Mouse (Mus musculus): Measurements from ENCODE around the gene Gsdma3. TPM values are rescaled to one million over a fixed set of nuclear protein-coding genes. Genes with fewer than 3 reads are reported as not detected.
A peak's percentile ranks its signal among the peaks of the same experiment; 100 is the strongest.
"Not testable (repeated sequence)": the region's sequence is repeated elsewhere in the genome, so short reads cannot be mapped to it uniquely, and the experiment has no call there.

Gene Gsdma3
- polyA plus RNA-seq, 1 experiment from 2014 or later = not detected

GRCm38 (mm10) chr11:98673136-98673535 is 47.0 kb downstream of the Gsdma3 start:
- not testable (repeated sequence) for H3K36me3 ChIP-seq (ENCODE audit: poor library complexity, severe bottlenecking); ATAC-seq; H3K4me1 ChIP-seq; H3K9me3 ChIP-seq (replicated peaks); H3K9ac ChIP-seq; H3K4me3 ChIP-seq; H3K27ac ChIP-seq
- Histone ChIP-seq H3K27me3 (peaks cover 24% of the 10 kb centered on the region), H3K4me2 (peak overlapping the region; percentile 34)
- WGBS = 5% methylated on average over 6 of the region's 7 CpGs

DNA sequence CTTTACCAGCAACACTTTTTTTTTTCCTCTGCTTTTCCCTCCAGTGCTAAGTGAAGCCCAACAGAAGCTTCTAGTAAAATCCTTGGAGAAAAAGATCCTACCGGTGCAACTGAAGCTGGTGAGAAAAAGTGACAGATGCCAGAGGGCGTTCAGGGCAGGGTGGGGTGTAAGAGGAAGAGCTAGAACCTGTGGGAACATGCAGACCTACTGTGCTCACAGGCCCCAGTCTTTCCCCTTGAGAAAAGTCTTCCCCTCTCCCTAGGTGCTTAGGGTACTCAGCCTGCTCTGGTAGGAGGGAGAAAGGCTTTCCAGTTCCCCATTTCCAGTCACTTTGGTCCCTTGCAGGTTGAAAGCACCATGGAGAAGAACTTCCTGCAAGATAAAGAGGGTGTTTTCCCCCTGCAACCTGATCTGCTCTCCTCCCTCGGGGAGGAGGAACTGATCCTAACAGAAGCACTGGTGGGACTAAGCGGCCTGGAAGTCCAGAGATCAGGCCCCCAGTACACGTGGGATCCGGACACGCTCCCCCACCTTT is 49.7 kb downstream of the Gsdma3 start:
- no peak for ATAC-seq
- WGBS = 59% methylated on average over 7 of the region's 7 CpGs
- H3K4me2 ChIP-seq = no peak overlapping the region
- peaks cover 12% of the 10 kb centered on the region; the same call in 1 of the 2 replicates for H3K27me3 ChIP-seq
- no peak overlapping the region for H3K9ac ChIP-seq
- H3K9me3 ChIP-seq (replicated peaks) = no peaks in the 10 kb centered on the region
- no peaks in the 10 kb centered on the region for H3K36me3 ChIP-seq (ENCODE audit: poor library complexity, severe bottlenecking)
- H3K4me1 ChIP-seq = no peaks in the 10 kb centered on the region
- H3K27ac ChIP-seq = no peak overlapping the region
- H3K4me3 ChIP-seq = no peak overlapping the region

- Histone ChIP-seq H3K27ac (no peak overlapping the region), H3K27me3 (no peaks in the 10 kb centered on the region), H3K4me2 (no peak overlapping the region), H3K36me3 (ENCODE audit: poor library complexity, severe bottlenecking) (peaks cover under 1% of the 10 kb centered on the region; the same call in 1 of the 2 replicates), H3K4me1 (peaks cover 18% of the 10 kb centered on the region), H3K9ac (no peak overlapping the region), H3K9me3 (replicated peaks) (no peaks in the 10 kb centered on the region), H3K4me3 (no peak overlapping the region)
- ATAC-seq = no peak
- WGBS = 94% methylated on average over 1 of the region's 1 CpGs
Measured at GRCm38 (mm10) chr11:98680023-98680422, 53.9 kb downstream of the Gsdma3 start.

GRCm38 (mm10) chr11:98680595-98680994 is 54.4 kb downstream of the Gsdma3 start:
- WGBS = 86% methylated on average over 4 of the region's 4 CpGs
- not testable (repeated sequence) for H3K36me3 ChIP-seq (ENCODE audit: poor library complexity, severe bottlenecking); H3K27ac ChIP-seq; H3K4me3 ChIP-seq; H3K9ac ChIP-seq; H3K27me3 ChIP-seq; H3K4me2 ChIP-seq; H3K9me3 ChIP-seq (replicated peaks); ATAC-seq
- H3K4me1 ChIP-seq = peaks cover 18% of the 10 kb centered on the region

DNA sequence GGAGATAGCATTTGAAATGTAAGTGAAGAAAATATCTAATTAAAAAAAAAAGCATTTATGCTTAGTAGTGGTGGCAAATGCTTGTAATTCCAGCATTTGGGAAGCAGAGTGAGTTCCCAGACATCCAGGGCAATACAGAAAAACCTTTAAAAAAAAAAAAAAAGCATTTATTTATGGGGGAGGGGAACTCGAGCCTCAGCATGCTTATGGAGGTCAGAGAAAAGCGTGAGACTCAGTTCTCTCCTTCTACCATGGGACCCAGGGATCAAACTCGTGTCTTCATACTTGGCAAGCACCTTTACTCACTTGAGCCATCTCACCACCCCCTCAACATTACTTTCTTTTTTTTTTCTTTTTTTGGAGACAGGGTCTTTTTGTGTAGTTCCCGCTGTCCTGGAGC is 55.0 kb downstream of the Gsdma3 start:
- no peak overlapping the region for H3K4me3 ChIP-seq
- peaks cover 12% of the 10 kb centered on the region for H3K36me3 ChIP-seq (ENCODE audit: poor library complexity, severe bottlenecking)
- no peaks in the 10 kb centered on the region for H3K27me3 ChIP-seq
- H3K9me3 ChIP-seq (replicated peaks) = no peaks in the 10 kb centered on the region
- ATAC-seq = no peak
- peaks cover 18% of the 10 kb centered on the region for H3K4me1 ChIP-seq
- no peak overlapping the region for H3K9ac ChIP-seq
- H3K4me2 ChIP-seq = no peak overlapping the region; the same call in 1 of the 2 replicates
- WGBS = 89% methylated on average over 4 of the region's 4 CpGs
- no peak overlapping the region for H3K27ac ChIP-seq

GRCm38 (mm10) chr11:98681786-98682745 is 55.9 kb downstream of the Gsdma3 start, which contains the start of gene Psmd3:
Gene Psmd3, plus strand, starts transcription at chr11:98682554.
- WGBS = 6% methylated on average over 45 of the region's 45 CpGs
- peak within 1 kb of the TSS; percentile 59 for H3K27ac ChIP-seq
- peaks cover 21% of the 10 kb centered on the region for H3K36me3 ChIP-seq (ENCODE audit: poor library complexity, severe bottlenecking)
- peak; percentile 97 for ATAC-seq
- peak within 1 kb of the TSS; percentile 95 for H3K4me3 ChIP-seq
- peak within 1 kb of the TSS; percentile 95 for H3K4me2 ChIP-seq
- H3K4me1 ChIP-seq = peaks cover 18% of the 10 kb centered on the region
- peak within 1 kb of the TSS; percentile 99 for H3K9ac ChIP-seq
- no peaks in the 10 kb centered on the region for H3K27me3 ChIP-seq
- no peaks in the 10 kb centered on the region for H3K9me3 ChIP-seq (replicated peaks)

GRCm38 (mm10) chr11:98682811-98683210 is 56.7 kb downstream of the Gsdma3 start:
- peak; percentile 44 for ATAC-seq
- H3K9ac ChIP-seq = peak overlapping the region; percentile 99
- H3K4me1 ChIP-seq = peaks cover 18% of the 10 kb centered on the region
- WGBS = under 1% methylated on average over 23 of the region's 23 CpGs
- peak overlapping the region; percentile 55; the same call in 1 of the 2 replicates for H3K27ac ChIP-seq
- H3K4me3 ChIP-seq = peak overlapping the region; percentile 95
- H3K36me3 ChIP-seq (ENCODE audit: poor library complexity, severe bottlenecking) = peaks cover 28% of the 10 kb centered on the region
- no peaks in the 10 kb centered on the region for H3K9me3 ChIP-seq (replicated peaks)
- H3K4me2 ChIP-seq = peak overlapping the region; percentile 95
- H3K27me3 ChIP-seq = no peaks in the 10 kb centered on the region

- Histone ChIP-seq H3K9ac (no peak overlapping the region), H3K27me3 (no peaks in the 10 kb centered on the region), H3K4me3 (no peak overlapping the region), H3K36me3 (ENCODE audit: poor library complexity, severe bottlenecking) (peaks cover 53% of the 10 kb centered on the region), H3K4me2 (no peak overlapping the region), H3K4me1 (peaks cover 18% of the 10 kb centered on the region), H3K9me3 (replicated peaks) (no peaks in the 10 kb centered on the region), H3K27ac (no peak overlapping the region)
- WGBS = 94% methylated on average over 9 of the region's 9 CpGs
- no peak for ATAC-seq
Measured at GRCm38 (mm10) chr11:98685642-98686041, 59.5 kb downstream of the Gsdma3 start.

GRCm38 (mm10) chr11:98686976-98687375 is 60.8 kb downstream of the Gsdma3 start:
- ATAC-seq = no peak
- Histone ChIP-seq H3K27me3 (no peaks in the 10 kb centered on the region), H3K4me1 (peaks cover 14% of the 10 kb centered on the region), H3K9ac (no peak overlapping the region), H3K27ac (no peak overlapping the region), H3K36me3 (ENCODE audit: poor library complexity, severe bottlenecking) (peaks cover 66% of the 10 kb centered on the region), H3K4me3 (no peak overlapping the region), H3K4me2 (no peak overlapping the region), H3K9me3 (replicated peaks) (no peaks in the 10 kb centered on the region)
- WGBS = 91% methylated on average over 4 of the region's 4 CpGs

Other genes with a start within 250 kb of the Gsdma3 start
- 0.18 and 0.19 TPM in 2 replicates for gene Tcap, start 242.5 kb upstream of the Gsdma3 start, polyA plus RNA-seq (2015; fragmentation: Nextera tagmentation; extraction: Ambion mirVana)
- 0.35 TPM in 1 of 2 replicates, not detected in the other for gene Pnmt, start 239.9 kb upstream of the Gsdma3 start, polyA plus RNA-seq (2015; fragmentation: Nextera tagmentation; extraction: Ambion mirVana)
- 6.7 and 9.2 TPM in 2 replicates for gene Pgap3, start 225.9 kb upstream of the Gsdma3 start, polyA plus RNA-seq (2015; fragmentation: Nextera tagmentation; extraction: Ambion mirVana)
- gene Erbb2, start 213.9 kb upstream of the Gsdma3 start, polyA plus RNA-seq (2015; fragmentation: Nextera tagmentation; extraction: Ambion mirVana) = 6.7 and 7.4 TPM in 2 replicates
- 208 and 237 TPM in 2 replicates for gene Mien1, start 187.4 kb upstream of the Gsdma3 start, polyA plus RNA-seq (2015; fragmentation: Nextera tagmentation; extraction: Ambion mirVana)
- gene Grb7, start 180.0 kb upstream of the Gsdma3 start, polyA plus RNA-seq (2015; fragmentation: Nextera tagmentation; extraction: Ambion mirVana) = 0.21 and 0.35 TPM in 2 replicates
- not detected in 2 replicates for gene Ikzf3, start 80.3 kb upstream of the Gsdma3 start, polyA plus RNA-seq (2015; fragmentation: Nextera tagmentation; extraction: Ambion mirVana)
- gene Zpbp2, start 75.3 kb upstream of the Gsdma3 start, polyA plus RNA-seq (2015; fragmentation: Nextera tagmentation; extraction: Ambion mirVana) = not detected in 2 replicates
- gene Ormdl3, start 39.0 kb upstream of the Gsdma3 start, polyA plus RNA-seq (2015; fragmentation: Nextera tagmentation; extraction: Ambion mirVana) = 77.3 and 88.0 TPM in 2 replicates
- not detected in 2 replicates for gene Lrrc3c, start 28.1 kb upstream of the Gsdma3 start, polyA plus RNA-seq (2015; fragmentation: Nextera tagmentation; extraction: Ambion mirVana)
- gene Gm12355, start 699 bp upstream of the Gsdma3 start, polyA plus RNA-seq (2015; fragmentation: Nextera tagmentation; extraction: Ambion mirVana) = 1.2 and 1.3 TPM in 2 replicates
- not detected in 2 replicates for gene Gsdma2, start 20.4 kb downstream of the Gsdma3 start, polyA plus RNA-seq (2015; fragmentation: Nextera tagmentation; extraction: Ambion mirVana)
- gene Gsdma, start 38.0 kb downstream of the Gsdma3 start, polyA plus RNA-seq (2015; fragmentation: Nextera tagmentation; extraction: Ambion mirVana) = not detected in 2 replicates
- gene Psmd3, start 56.2 kb downstream of the Gsdma3 start, polyA plus RNA-seq (2015; fragmentation: Nextera tagmentation; extraction: Ambion mirVana) = 187 and 198 TPM in 2 replicates
- gene Csf3, start 74.9 kb downstream of the Gsdma3 start, polyA plus RNA-seq (2015; fragmentation: Nextera tagmentation; extraction: Ambion mirVana) = 0.12 TPM in 1 of 2 replicates, not detected in the other
- gene Med24, start 103.1 kb downstream of the Gsdma3 start, polyA plus RNA-seq (2015; fragmentation: Nextera tagmentation; extraction: Ambion mirVana) = 79.0 and 86.0 TPM in 2 replicates
- gene Thra, start 114.3 kb downstream of the Gsdma3 start, polyA plus RNA-seq (2015; fragmentation: Nextera tagmentation; extraction: Ambion mirVana) = 93.5 and 95.2 TPM in 2 replicates
- 2.1 and 2.3 TPM in 2 replicates for gene Nr1d1, start 149.0 kb downstream of the Gsdma3 start, polyA plus RNA-seq (2015; fragmentation: Nextera tagmentation; extraction: Ambion mirVana)
- 31.3 and 32.9 TPM in 2 replicates for gene Msl1, start 169.2 kb downstream of the Gsdma3 start, polyA plus RNA-seq (2015; fragmentation: Nextera tagmentation; extraction: Ambion mirVana)
- gene Casc3, start 178.5 kb downstream of the Gsdma3 start, polyA plus RNA-seq (2015; fragmentation: Nextera tagmentation; extraction: Ambion mirVana) = 46.4 and 51.1 TPM in 2 replicates
- 2.4 and 3.0 TPM in 2 replicates for gene Rapgefl1, start 210.4 kb downstream of the Gsdma3 start, polyA plus RNA-seq (2015; fragmentation: Nextera tagmentation; extraction: Ambion mirVana)
- 5.0 and 5.4 TPM in 2 replicates for gene Wipf2, start 237.3 kb downstream of the Gsdma3 start, polyA plus RNA-seq (2015; fragmentation: Nextera tagmentation; extraction: Ambion mirVana)